Mouse (Mus musculus): ENCODE data around the gene A630089N07Rik. TPM values are rescaled to one million over a fixed set of nuclear protein-coding genes. Genes with fewer than 3 reads are reported as not detected.

A630089N07Rik gene
- total and polyA plus RNA-seq, 3 experiments: 23.5 to 27.2 (median 26.0) TPM

- Histone ChIP-seq H3K27me3 (replicated peaks) (peaks cover 1% of the 10 kb centered on the region), H3K36me3 (replicated peaks in 1 of 2; ENCODE audit: control insufficient read depth in 1 of 2, insufficient read depth in 1 of 2, low read length in 1 of 2) (peaks cover 12 to 27% of the 10 kb centered on the region in 2 experiments), H3K9me3 (replicated peaks; ENCODE audit: low read length) (peaks cover 22% of the 10 kb centered on the region), H3K79me2 (replicated peaks; ENCODE audit: control insufficient read depth, extremely low read depth, insufficient read depth, poor library complexity, severe bottlenecking) (peaks cover 35% of the 10 kb centered on the region), H3K9ac (ENCODE audit: insufficient read depth, low read depth) (peak within 1 kb of the TSS; percentile 96), H3K27ac (ENCODE audit: insufficient read depth, low read depth) (peak within 1 kb of the TSS; percentile 58), H3K4me1 (ENCODE audit: control insufficient read depth in 1 of 2, insufficient read depth in 2 of 2) (peaks cover 8 to 23% of the 10 kb centered on the region in 2 experiments), H3K4me2 (ENCODE audit: insufficient read depth, low read depth, poor library complexity, severe bottlenecking) (peak within 1 kb of the TSS; percentile 98), H3K4me3 (replicated peaks in 1 of 3; ENCODE audit: low read depth in 2 of 3, low read length in 2 of 3, poor library complexity in 1 of 3) (peak within 1 kb of the TSS; percentile 60 to 93 (median 66))
- dilution Hi-C loops (cut with MboI; ENCODE audit: extremely low pct_ligation_motif_present, extremely low pct_unique_long_range_greater_than_20kb, low sequenced_read_pairs) (no loop called here), in situ Hi-C loops (cut with MboI; ENCODE audit: low pct_ligation_motif_present, low pct_unique_long_range_greater_than_20kb, low sequenced_read_pairs) (loop anchor here (5.0 kb wide), 1 partner anchor 86 kb away; the partner anchor contains the start of gene A630089N07Rik)
- peak; percentile 97 for DNase-seq (ENCODE audit: extremely low read depth)
- TF ChIP-seq JUN (IDR thresholded peaks at IDR 0.05; ENCODE audit: insufficient read depth, low read depth, low read length): no peak
- no peak for TF ChIP-seq POLR2AphosphoS2 (IDR thresholded peaks at IDR 0.05; ENCODE audit: low read depth, low read length)
- TF ChIP-seq TBP (conservative IDR thresholded peaks at IDR 0.05; ENCODE audit: low read depth, low read length): peak; percentile 53; the same call in 1 of the 2 replicates
- TF ChIP-seq PAX5 (IDR thresholded peaks at IDR 0.05; ENCODE audit: low read length): no peak
- TF ChIP-seq POLR2A (IDR thresholded peaks at IDR 0.05; ENCODE audit: low read depth, low read length): peak; percentile 79
- 0 out of 2 replicates have a peak, but pooled peaks have one; percentile 24 for TF ChIP-seq BHLHE40 (IDR thresholded peaks at IDR 0.05; ENCODE audit: low read depth, low read length)
- no peak for TF ChIP-seq UBTF (IDR thresholded peaks at IDR 0.05; ENCODE audit: low read depth, low read length)
- peak; percentile 54; the same call in 1 of the 2 replicates for TF ChIP-seq E2F4 (IDR thresholded peaks at IDR 0.05; ENCODE audit: insufficient replicate concordance, low read depth, low read length)
- TF ChIP-seq MAFK (IDR thresholded peaks at IDR 0.05; ENCODE audit: insufficient replicate concordance, low read length): no peak
- no peak for TF ChIP-seq GABPA (IDR thresholded peaks at IDR 0.05; ENCODE audit: insufficient replicate concordance, low read depth, low read length)
- TF ChIP-seq USF1 (IDR thresholded peaks at IDR 0.05; ENCODE audit: low read depth, low read length): no peak
- TF ChIP-seq HCFC1 (IDR thresholded peaks at IDR 0.05; ENCODE audit: low read depth, low read length): peak; percentile 76
- TF ChIP-seq NRF1 (IDR thresholded peaks at IDR 0.05; ENCODE audit: low read depth, low read length): no peak
- TF ChIP-seq MYC (IDR thresholded peaks at IDR 0.05; ENCODE audit: low read depth, low read length): no peak
- TF ChIP-seq ZNF384 (IDR thresholded peaks at IDR 0.05; ENCODE audit: low read depth, low read length): no peak
- TF ChIP-seq RCOR1 (conservative IDR thresholded peaks at IDR 0.05; ENCODE audit: low read depth, low read length): no peak
- peak; percentile 32; the same call in 1 of the 2 replicates for TF ChIP-seq MAZ (IDR thresholded peaks at IDR 0.05; ENCODE audit: low read depth, low read length)
- no peak for TF ChIP-seq KAT2A (IDR thresholded peaks at IDR 0.05; ENCODE audit: insufficient replicate concordance, low read length)
- TF ChIP-seq NELFE (IDR thresholded peaks at IDR 0.05; ENCODE audit: low read depth, low read length): peak; percentile 48
- TF ChIP-seq JUND (conservative IDR thresholded peaks at IDR 0.05; ENCODE audit: low read depth, low read length): no peak
- TF ChIP-seq ZC3H11A (IDR thresholded peaks at IDR 0.05; ENCODE audit: low read depth, low read length): no peak
- TF ChIP-seq CHD1 (IDR thresholded peaks at IDR 0.05; ENCODE audit: low read depth, low read length): no peak; the same call in 1 of the 2 replicates
- TF ChIP-seq CHD2 (IDR thresholded peaks at IDR 0.05; ENCODE audit: low read length): peak; percentile 78; the same call in 1 of the 2 replicates
- TF ChIP-seq EP300 (IDR thresholded peaks at IDR 0.05; ENCODE audit: low read length): no peak; the same call in 1 of the 2 replicates
- no peak for TF ChIP-seq SMC3 (IDR thresholded peaks at IDR 0.05; ENCODE audit: low read depth, low read length)
- TF ChIP-seq MAX (IDR thresholded peaks at IDR 0.05; ENCODE audit: low read length): no peak; the same call in 1 of the 2 replicates
- no peak for TF ChIP-seq MXI1 (IDR thresholded peaks at IDR 0.05; ENCODE audit: low read depth, low read length)
- TF ChIP-seq MEF2A (IDR thresholded peaks at IDR 0.05; ENCODE audit: borderline replicate concordance, low read depth, low read length): no peak; the same call in none of the 2 replicates
- TF ChIP-seq ZMIZ1 (IDR thresholded peaks at IDR 0.05; ENCODE audit: low read depth, low read length): peak; percentile 74
- TF ChIP-seq SIN3A (IDR thresholded peaks at IDR 0.05; ENCODE audit: low read length): no peak; the same call in none of the 2 replicates
- no peak for TF ChIP-seq CTCF (conservative IDR thresholded peaks at IDR 0.05 in 1 of 2, IDR thresholded peaks at IDR 0.05 in 1 of 2; ENCODE audit: low read depth in 2 of 2, low read length in 2 of 2)
- peak; percentile 91 for TF ChIP-seq IRF4 (IDR thresholded peaks at IDR 0.05; ENCODE audit: low read depth, low read length)
- TF ChIP-seq TCF12 (IDR thresholded peaks at IDR 0.05; ENCODE audit: low read depth, low read length): no peak; the same call in none of the 2 replicates
- peak; percentile 97 for TF ChIP-seq ELF1 (IDR thresholded peaks at IDR 0.05; ENCODE audit: low read depth, low read length)
- TF ChIP-seq RAD21 (IDR thresholded peaks at IDR 0.05; ENCODE audit: low read depth, low read length): no peak
These were observed 85.5 kb downstream of the A630089N07Rik start, which contains the start of gene B230307C23Rik for GRCm38 (mm10) chr16:97996616-97997382. TSS of gene B230307C23Rik (plus strand) at chr16:97997315.

Measured in CH12.LX (cell line).